Mouse (Mus musculus) splenic B cell, adult 2 months (primary cell): ENCODE measurements around the gene Zfp853.

ENCODE experiments used
- DNase-seq: peaks from one replicate; pipeline ENCODE4 v3.0.0-alpha.2; 2011; ENCODE audit warnings: low read depth, low spot score
- H3K27me3 ChIP-seq: 2 replicates; pipeline ENCODE4 v1.6.1; 2012; ENCODE audit warnings: mild to moderate bottlenecking, low read length, moderate library complexity, mixed read lengths; ENCODE audit not compliant: control insufficient read depth, poor library complexity, insufficient read depth, severe bottlenecking
- H3K36me3 ChIP-seq: 2 replicates; pipeline ENCODE4 v1.6.1; 2012; ENCODE audit warnings: mild to moderate bottlenecking, low read length, moderate library complexity, mixed read lengths; ENCODE audit not compliant: control insufficient read depth, poor library complexity, insufficient read depth, severe bottlenecking

The Zfp853 gene

DNA sequence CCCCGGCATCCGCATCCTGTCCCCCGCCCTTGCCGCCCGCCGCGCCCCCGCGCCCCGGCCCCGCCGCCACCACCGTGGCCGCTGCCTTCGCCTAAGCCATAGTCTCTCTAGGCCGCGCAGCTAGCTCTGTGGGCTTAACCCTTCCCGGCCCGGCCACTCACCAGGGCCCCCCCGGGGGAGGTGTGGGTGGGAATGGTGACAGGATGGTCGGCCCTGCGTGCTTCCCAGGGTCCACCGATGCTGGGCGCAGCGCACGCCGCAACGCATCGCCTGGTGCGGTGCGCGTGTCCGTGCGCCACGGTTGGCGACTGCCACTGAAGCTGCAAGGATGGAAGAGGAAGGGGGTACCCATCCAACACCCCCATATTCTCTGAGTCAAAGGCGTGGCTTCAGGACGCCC is at the start of gene Zfp853:
Gene Zfp853 (minus strand): TSS at position 220 of the 400 bp plus-strand sequence.
- no peaks in the 10 kb centered on the region for H3K36me3 ChIP-seq
- no peak for DNase-seq
- H3K27me3 ChIP-seq, result no peaks in the 10 kb centered on the region

DNA sequence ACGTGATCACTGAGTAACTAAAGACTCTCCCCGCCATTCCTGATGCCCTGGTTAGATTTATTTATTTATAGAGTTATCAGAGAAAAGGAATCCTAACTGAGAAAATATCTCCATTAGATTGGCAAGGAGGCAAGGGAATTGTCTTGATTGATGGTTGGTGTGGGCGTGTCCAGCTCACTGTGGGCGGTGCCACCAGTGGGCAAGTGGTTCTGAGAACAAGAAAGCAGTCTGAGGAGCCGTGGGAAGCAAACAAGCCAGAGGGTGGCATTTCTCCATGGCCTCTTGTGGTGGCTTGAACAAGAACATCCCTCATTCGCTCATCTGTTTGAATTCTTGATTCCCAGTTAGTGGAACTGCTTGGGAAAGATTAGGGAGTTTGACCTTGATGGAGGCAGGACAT is 46.2 kb upstream of the Zfp853 start:
- DNase-seq, result no peak
- Histone ChIP-seq H3K36me3 (no peaks in the 10 kb centered on the region), H3K27me3 (no peaks in the 10 kb centered on the region)

DNA sequence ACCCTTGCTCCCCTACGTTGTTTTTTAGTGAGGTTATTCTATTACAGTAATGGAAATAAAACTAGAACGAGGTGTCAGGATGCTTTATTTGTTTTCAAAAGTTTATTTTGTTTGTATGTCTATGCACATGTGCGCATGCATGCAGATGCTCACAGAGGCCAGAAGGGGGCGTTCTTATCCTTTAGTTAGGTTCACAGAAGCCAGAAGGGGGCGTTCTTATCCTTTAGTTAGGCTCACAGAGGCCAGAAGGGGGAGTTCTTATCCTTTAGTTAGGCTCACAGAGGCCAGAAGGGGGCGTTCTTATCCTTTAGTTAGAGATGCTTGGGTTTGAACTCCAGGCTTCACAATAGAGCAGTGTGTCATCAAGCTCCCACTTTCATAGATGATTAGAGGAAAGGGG is 43.1 kb upstream of the Zfp853 start:
- Histone ChIP-seq H3K36me3 (no peaks in the 10 kb centered on the region), H3K27me3 (no peaks in the 10 kb centered on the region)
- DNase-seq, result peak; percentile 30

DNA sequence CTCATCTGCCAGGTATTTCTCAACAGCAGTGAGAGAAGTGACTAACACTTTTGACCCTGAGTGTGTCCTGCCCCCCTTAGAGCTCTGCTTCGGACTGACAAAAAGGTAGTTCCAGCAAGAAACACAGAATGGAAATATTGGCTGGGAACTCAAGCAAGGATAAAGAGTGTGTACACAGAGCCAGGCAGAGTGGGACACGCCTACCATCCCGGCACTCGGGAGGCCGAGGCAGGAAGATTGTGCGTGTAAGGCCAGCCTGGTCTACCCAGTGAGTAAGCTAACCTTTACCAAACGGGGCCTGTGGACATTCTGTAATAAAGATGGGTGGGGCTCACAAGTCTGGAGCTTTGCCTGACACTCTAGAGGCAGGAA is 41.7 kb upstream of the Zfp853 start:
- Histone ChIP-seq H3K27me3 (no peaks in the 10 kb centered on the region), H3K36me3 (no peaks in the 10 kb centered on the region)
- no peak for DNase-seq

DNA sequence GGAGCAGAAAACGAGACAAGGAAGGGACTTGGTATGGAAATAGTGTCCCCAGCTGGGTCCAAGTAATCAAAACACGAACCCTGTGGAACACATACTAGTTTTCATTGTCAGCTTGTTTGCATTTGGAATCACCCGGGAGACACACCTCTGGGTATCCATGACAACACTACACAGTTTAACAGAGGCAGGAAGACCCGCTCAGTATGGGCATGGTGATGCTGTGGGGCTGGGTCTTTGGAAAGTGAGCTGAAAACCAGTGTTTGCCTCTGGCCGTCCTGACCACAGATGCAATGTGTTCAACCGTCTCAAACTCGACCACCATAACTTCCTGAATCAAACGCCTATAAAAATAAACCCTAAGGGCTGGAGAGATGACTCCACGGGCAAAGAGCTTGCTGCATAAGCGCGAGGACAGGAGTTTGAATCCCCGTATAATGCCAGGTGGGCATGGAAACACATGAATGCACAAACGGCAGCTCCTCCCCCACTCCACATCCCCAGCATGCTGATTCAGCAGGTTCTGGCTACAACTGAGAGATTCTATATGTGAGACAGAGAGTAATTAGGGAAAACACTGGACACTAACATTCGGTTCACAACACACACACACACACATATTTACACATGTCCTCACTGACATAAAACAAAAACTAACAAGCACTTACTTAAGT is 41.1 kb upstream of the Zfp853 start:
- Histone ChIP-seq H3K27me3 (no peaks in the 10 kb centered on the region), H3K36me3 (no peaks in the 10 kb centered on the region)
- peak; percentile 19 for DNase-seq

DNA sequence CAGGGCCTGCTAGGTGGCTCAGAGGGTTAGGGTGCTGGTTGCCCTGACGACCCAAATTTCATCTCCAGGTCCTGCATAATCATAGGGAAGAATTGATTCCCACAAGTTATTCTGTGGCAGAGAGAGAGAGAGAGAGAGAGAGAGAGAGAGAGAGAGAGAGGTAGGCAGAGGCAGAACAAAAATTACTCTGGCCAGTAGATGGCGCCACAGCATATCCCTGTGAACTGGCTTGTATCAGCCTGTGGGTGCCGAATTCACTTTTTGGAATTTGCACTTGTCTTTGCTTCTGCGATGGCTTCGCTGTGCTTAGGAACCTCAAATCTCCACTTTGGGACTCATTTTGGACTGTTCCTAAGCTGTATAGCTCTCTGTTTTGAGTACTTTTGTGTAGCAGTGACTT is 40.4 kb upstream of the Zfp853 start:
- Histone ChIP-seq H3K36me3 (no peaks in the 10 kb centered on the region), H3K27me3 (no peaks in the 10 kb centered on the region)
- peak; percentile 88 for DNase-seq

DNA sequence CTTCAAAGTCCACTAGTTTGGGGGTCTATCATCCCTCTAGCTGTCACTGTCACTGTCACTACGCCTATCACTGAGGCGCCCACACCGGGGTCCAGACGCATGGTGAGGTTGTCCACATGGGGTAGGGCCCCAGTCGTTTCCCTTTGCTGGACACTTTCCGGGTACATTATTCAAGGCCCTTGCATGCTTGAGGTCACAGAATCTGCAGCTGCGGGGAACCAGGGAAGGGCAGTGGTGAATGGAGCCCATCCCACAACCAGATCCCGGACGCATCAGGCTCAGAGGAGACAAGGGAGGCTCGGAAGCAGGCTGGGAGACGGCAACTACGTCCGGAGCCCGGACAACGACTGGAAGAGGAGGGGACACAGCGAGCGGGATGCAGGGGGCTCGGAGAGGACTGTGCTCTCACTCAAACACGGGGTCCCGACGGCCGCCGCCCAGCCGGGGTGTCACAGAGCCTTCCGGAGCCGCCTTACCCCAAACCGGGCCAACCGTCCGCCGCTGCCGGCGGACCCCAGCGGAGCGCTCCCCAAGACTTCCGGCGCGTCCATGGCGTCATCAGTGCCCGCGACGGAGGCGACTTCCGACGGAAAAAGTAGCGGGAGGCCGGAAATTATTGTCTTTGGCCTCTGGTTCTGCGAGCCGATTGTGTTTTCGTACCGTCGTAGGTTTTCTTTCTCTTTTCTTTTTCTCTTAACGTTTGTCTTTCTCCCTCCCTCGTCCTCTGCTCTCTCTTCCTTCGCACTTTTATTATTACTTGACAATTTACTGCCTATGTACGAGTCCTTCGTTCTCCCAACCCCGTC is 35.5 kb upstream of the Zfp853 start, which contains the start of gene Zdhhc4:
Gene Zdhhc4 (minus strand): TSS at position 567 of the 806 bp plus-strand sequence.
- Histone ChIP-seq H3K36me3 (no peaks in the 10 kb centered on the region; the same call in none of the 2 replicates), H3K27me3 (no peaks in the 10 kb centered on the region)
- peak; percentile 90 for DNase-seq

DNA sequence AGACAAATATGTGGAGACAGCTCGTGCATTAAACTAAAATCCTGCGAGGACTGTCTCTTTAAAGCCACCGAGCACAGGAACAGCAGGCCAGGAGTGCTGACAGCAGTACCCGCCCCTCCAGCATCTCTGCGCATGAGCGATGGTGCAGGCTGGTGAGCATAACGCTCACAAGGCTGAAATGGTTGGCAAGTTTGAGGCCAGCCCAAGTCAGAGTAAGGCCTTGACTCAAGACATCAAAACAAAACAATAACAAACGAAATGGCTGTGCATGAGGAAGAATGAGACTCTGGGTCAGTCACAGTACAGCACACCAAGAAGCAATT is 23.8 kb upstream of the Zfp853 start:
- no peak for DNase-seq
- no peaks in the 10 kb centered on the region for H3K27me3 ChIP-seq

DNA sequence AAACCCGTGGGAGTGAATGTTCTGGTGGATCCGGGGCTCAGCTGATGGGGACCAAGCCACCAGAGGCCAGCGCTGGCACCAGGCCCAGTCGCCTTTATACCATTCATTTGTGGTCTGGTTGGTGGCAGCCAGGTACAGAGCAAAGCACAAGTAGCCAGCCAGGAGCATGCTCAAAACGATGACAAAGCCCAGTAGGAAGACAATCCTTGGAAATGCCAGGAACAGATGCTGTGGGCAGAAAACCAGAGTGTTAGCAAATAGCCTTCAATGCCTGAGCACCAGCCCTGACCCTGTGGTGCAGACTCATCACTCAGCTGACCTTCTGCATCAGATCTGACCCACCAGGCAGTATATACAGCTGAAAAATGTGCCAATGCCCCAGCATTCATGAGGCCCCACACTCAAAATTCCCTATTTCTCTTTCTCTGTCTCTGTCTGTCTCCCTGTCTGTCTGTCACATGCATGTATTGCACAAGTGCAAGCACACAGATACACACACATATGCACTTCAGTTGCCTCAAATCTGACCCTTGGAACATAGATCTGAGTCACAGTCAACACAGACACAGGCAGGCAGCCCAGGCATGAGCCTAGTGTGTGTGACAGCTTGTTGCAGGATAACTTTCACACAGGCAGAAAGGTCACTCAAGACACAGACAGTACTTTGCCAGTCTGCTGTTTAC is 23.3 kb upstream of the Zfp853 start:
- H3K27me3 ChIP-seq, result no peaks in the 10 kb centered on the region
- DNase-seq, result no peak
- H3K36me3 ChIP-seq, result peaks cover 1% of the 10 kb centered on the region

More for the DNA sequence above, 23.8 kb upstream of the Zfp853 start:
- H3K36me3 ChIP-seq, result peaks cover 1% of the 10 kb centered on the region

DNA sequence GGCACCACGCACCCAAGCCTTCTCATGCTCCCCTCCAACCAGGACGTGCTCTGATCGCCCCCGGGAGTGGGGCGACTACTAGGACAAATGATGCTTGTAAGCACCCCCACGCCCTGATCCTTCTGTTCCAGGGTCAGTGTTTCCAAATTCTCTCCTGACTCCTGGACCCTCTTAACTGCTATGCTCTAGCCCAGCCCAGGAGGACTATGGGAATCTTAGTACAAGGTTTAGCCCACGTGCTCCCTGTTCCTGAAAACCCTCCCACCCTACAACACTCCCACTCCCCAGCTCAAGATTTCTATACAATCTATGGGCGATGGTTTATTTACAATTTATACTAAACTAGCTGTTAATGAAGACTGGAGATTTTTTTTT is 22.1 kb upstream of the Zfp853 start:
- no peak for DNase-seq
- no peaks in the 10 kb centered on the region for H3K27me3 ChIP-seq
- peaks cover 6% of the 10 kb centered on the region for H3K36me3 ChIP-seq

DNA sequence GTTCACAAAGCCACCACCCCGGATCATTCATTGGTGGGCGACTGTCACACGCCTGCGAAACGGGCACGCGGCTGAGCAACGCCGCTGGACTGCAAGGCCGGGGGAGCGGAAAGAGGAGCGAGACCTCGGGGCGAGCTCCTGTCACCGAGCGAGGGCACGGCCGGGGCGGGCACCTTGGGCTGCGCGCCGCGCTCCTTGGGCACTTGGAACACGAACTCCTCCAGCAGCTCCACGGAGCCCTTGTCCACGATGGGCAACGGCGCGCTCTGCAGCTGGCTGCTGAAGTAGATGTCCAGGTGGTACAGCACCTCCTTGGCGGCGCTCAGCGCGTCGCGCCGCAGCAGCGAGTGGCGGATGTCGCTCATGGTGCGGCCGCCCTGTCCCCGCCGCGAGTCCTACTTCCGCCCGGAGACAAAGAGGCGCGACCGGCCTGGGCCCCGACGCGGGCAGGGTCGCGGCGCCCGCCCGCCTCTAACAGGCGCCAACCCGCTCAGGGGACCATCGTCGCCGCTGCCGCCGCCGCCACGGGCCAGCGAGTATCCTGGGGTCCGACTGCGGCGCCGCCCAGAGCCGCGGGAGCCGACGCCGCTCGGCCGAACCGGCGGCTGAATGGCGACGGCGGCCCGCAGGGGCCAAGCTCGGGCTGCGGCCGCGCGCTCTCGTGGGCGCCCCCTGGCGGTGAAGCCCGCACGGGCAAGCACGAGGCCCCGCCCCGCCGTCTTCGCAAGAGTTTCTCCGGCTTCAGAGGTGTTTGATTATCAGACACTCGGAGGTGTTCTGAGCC is 21.5 kb upstream of the Zfp853 start, which contains the start of gene E130309D02Rik:
Gene E130309D02Rik (minus strand): TSS at position 631 of the 784 bp plus-strand sequence.
- DNase-seq, result peak; percentile 92
- no peaks in the 10 kb centered on the region for H3K27me3 ChIP-seq

DNA sequence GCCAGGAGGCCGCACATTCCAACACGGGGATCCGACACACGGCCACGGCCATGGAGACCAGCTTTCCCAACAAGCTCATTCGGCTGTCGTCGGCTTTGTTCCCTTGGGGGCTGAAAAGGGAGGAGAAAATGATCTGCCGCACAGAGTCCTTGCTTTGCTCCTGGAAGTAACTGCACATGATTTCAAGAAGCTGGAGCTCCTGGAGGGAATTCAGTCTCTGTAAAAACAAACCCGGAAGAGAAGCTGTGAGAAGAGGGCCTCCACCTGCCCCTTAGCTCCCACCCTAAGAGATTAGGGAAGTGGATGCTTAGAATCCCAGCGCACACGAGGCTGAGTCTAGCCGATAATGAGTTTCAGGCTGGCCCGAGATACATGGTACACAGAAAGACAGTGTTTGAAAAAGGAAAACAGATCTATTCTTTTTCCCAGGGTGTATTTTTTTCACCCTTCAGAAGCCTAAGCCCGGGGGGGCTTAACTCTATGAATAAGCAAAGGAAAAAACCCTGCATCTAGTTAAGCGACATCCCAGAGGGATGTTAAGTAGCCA is 20.8 kb upstream of the Zfp853 start:
- H3K36me3 ChIP-seq, result peaks cover 10% of the 10 kb centered on the region
- DNase-seq, result peak; percentile 15

More for the DNA sequence above, 21.5 kb upstream of the Zfp853 start, which contains the start of gene E130309D02Rik:
- H3K36me3 ChIP-seq, result peaks cover 9% of the 10 kb centered on the region

DNA sequence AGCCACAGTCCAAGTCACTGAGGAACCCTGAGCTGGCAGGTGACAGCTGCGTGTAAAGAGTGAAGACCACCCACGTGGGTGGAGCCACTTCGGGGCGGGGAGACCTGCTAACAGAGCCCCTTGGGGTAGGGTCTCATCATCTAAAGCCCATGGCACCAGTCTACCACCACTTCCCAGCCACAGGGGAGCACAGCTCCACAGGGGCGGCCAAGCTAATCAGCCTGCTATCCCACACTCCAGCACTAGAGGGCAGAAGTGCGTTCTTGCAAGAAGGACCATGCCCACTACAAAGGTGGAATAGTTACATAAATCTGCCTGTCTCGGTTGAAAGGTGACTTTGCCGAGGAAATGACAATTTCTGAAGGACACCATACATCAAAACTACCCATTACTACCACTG is 18.5 kb upstream of the Zfp853 start:
- peak; percentile 92 for DNase-seq
- Histone ChIP-seq H3K27me3 (no peaks in the 10 kb centered on the region), H3K36me3 (peaks cover 14% of the 10 kb centered on the region)

More for the DNA sequence above, 20.8 kb upstream of the Zfp853 start:
- H3K27me3 ChIP-seq, result no peaks in the 10 kb centered on the region

DNA sequence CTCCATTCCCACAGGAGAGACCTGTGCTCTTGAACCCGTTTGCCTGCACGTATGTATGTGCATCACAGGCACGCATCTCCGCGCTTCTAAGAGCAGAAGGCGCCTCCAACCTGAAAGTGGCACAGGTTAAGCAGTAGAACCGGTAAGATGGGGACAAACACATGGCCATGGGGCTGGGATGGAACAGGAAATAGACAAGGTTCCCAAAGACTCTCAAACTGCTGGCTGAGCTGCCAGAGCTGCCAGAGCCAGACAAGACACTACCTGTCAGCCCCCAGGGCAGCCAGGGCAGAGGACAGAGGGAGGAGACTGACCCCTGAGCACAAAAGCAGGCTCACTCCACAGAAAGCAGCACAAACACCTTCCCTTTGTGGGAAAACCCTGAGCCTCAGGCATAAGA is 16.5 kb upstream of the Zfp853 start:
- Histone ChIP-seq H3K27me3 (no peaks in the 10 kb centered on the region), H3K36me3 (peaks cover 17% of the 10 kb centered on the region)
- no peak for DNase-seq
